Mouse (Mus musculus) thymus, adult 2 months (tissue): ENCODE results near the gene C8g. TPM values are rescaled to one million over a fixed set of nuclear protein-coding genes. Genes with fewer than 3 reads are reported as not detected.

Experiments used
- DNase-seq: peaks from one replicate; pipeline ENCODE4 v3.0.0; 2021
- H3K27ac ChIP-seq: fragments of 200-500 bp; 2 replicates; pipeline ENCODE4 v1.5.1; 2012; ENCODE audit warnings: low read length, control low read depth; ENCODE audit not compliant: control insufficient read depth, insufficient read depth
- H3K27me3 ChIP-seq: fragments of 200-500 bp; 2 replicates; pipeline ENCODE4 v1.6.1; 2012; ENCODE audit warnings: mild to moderate bottlenecking, low read length, moderate library complexity, mixed read lengths; ENCODE audit not compliant: control insufficient read depth, insufficient read depth
- H3K36me3 ChIP-seq: fragments of 200-500 bp; 2 replicates; pipeline ENCODE4 v1.6.1; 2012; ENCODE audit warnings: mild to moderate bottlenecking, low read length, moderate library complexity; ENCODE audit not compliant: control insufficient read depth, insufficient read depth
- H3K4me1 ChIP-seq: fragments of 200-500 bp; replicated peaks from 2 replicates; pipeline ENCODE4 v1.6.1; 2012; ENCODE audit warnings: low read length; ENCODE audit not compliant: control insufficient read depth, insufficient read depth
- H3K4me3 ChIP-seq: fragments of 200-500 bp; 2 replicates; pipeline ENCODE4 v1.5.1; 2012; ENCODE audit warnings: mild to moderate bottlenecking, low read length, control low read depth, moderate library complexity; ENCODE audit not compliant: control insufficient read depth, insufficient read depth
- CTCF ChIP-seq: fragments of 200-500 bp; IDR thresholded peaks from 2 replicates; pipeline ENCODE4 v1.5.1; 2012; ENCODE audit warnings: mild to moderate bottlenecking, control low read depth, low read length, moderate library complexity, borderline replicate concordance; ENCODE audit not compliant: control insufficient read depth, poor library complexity, insufficient read depth; ENCODE audit errors: extremely low read depth
- POLR2A ChIP-seq: fragments of 200-500 bp; IDR thresholded peaks from 2 replicates; pipeline ENCODE4 v1.6.1; 2012; ENCODE audit warnings: mild to moderate bottlenecking, low read length, control low read depth, moderate library complexity; ENCODE audit not compliant: control insufficient read depth, poor library complexity, insufficient read depth; ENCODE audit errors: extremely low read depth
- WGBS: fragments of 180-500 bp; shearing (Covaris S2); methylation state at CpG from one replicate; pipeline ENCODE4 v1.1.7; 2018; 5-methylcytosine and 5-hydroxymethylcytosine counted together
- polyA plus RNA-seq: library from polyadenylated mRNA; depleted of rRNA; stranded (reverse); fragments of >200 nt; gene quantifications from 2 replicates; pipeline ENCODE4 v1.2.3, GENCODE M21; 2012; rRNA removed

Gene C8g
- 4.7 and 5.0 TPM in 2 replicates for polyA plus RNA-seq

GRCm38 (mm10) chr2:25501593-25502486 is at the start of gene C8g:
Gene C8g (minus strand): TSS chr2:25501719.
- TF ChIP-seq CTCF: 0 out of 2 replicates have a peak, but pooled peaks have one; percentile 23
- no peak for TF ChIP-seq POLR2A
- DNase-seq: no peak
- WGBS: 82% methylated on average over 20 of the region's 20 CpGs
- peak within 1 kb of the TSS; percentile 97 for H3K4me3 ChIP-seq
- peak within 1 kb of the TSS; percentile 25; the same call in 1 of the 2 replicates for H3K27ac ChIP-seq
- 0 out of 2 replicates have a peak, but pooled peaks cover 3% of the 10 kb centered on the region for H3K36me3 ChIP-seq
- peaks cover 29% of the 10 kb centered on the region for H3K4me1 ChIP-seq
- H3K27me3 ChIP-seq: no peaks in the 10 kb centered on the region

GRCm38 (mm10) chr2:25551186-25551585 is 49.7 kb upstream of the C8g start:
- no peaks in the 10 kb centered on the region for H3K36me3 ChIP-seq
- WGBS: 45% methylated on average over 5 of the region's 5 CpGs
- peak overlapping the region; percentile 75 for H3K27ac ChIP-seq
- H3K4me3 ChIP-seq: no peak overlapping the region
- no peaks in the 10 kb centered on the region for H3K27me3 ChIP-seq
- peaks cover 41% of the 10 kb centered on the region for H3K4me1 ChIP-seq
- DNase-seq: peak; percentile 71
- TF ChIP-seq POLR2A (no peak), CTCF (no peak; the same call in 1 of the 2 replicates)

- Histone ChIP-seq H3K27me3 (no peaks in the 10 kb centered on the region), H3K4me1 (peaks cover 59% of the 10 kb centered on the region), H3K4me3 (peak overlapping the region; percentile 17), H3K36me3 (no peaks in the 10 kb centered on the region), H3K27ac (peak overlapping the region; percentile 98)
- WGBS: 9% methylated on average over 9 of the region's 9 CpGs
- DNase-seq: peak; percentile 79
- no peak for TF ChIP-seq CTCF
- TF ChIP-seq POLR2A: no peak
Observed at GRCm38 (mm10) chr2:25549021-25549991, 47.8 kb upstream of the C8g start.

GRCm38 (mm10) chr2:25546811-25547491 is 45.4 kb upstream of the C8g start, which contains the start of gene Traf2:
Gene Traf2 (minus strand): TSS chr2:25546940.
- no peaks in the 10 kb centered on the region for H3K27me3 ChIP-seq
- TF ChIP-seq CTCF (0 out of 2 replicates have a peak, but pooled peaks have one; percentile 63), POLR2A (peak; percentile 73)
- peak within 1 kb of the TSS; percentile 68 for H3K4me3 ChIP-seq
- under 1% methylated on average over 48 of the region's 48 CpGs for WGBS
- H3K4me1 ChIP-seq: peaks cover 64% of the 10 kb centered on the region
- peak; percentile 99 for DNase-seq
- peak within 1 kb of the TSS; percentile 68 for H3K27ac ChIP-seq
- no peaks in the 10 kb centered on the region for H3K36me3 ChIP-seq

- peak; percentile 27 for DNase-seq
- TF ChIP-seq POLR2A (no peak), CTCF (no peak)
- H3K27ac ChIP-seq: peak overlapping the region; percentile 68
- H3K4me3 ChIP-seq: peak overlapping the region; percentile 68
- H3K27me3 ChIP-seq: no peaks in the 10 kb centered on the region
- H3K4me1 ChIP-seq: peaks cover 59% of the 10 kb centered on the region
- 8% methylated on average over 43 of the region's 43 CpGs for WGBS
- H3K36me3 ChIP-seq: no peaks in the 10 kb centered on the region
Observed at GRCm38 (mm10) chr2:25545996-25546810, 44.7 kb upstream of the C8g start.
